Comparison of ENCODE assay signal across 8 mouse cellular contexts in genomic region chr4:44012376-44013367, GRCm38 (mm10). TPM values are rescaled to one million over a fixed set of nuclear protein-coding genes. Genes with fewer than 3 reads are reported as not detected.
DNase-seq lines count a peak whose midpoint lies in the region; ATAC-seq lines count a peak whose summit lies in the region.

No protein-coding gene starts in this region.

- DNase-seq in adipocyte (ENCODE audit: low spot score), result peak; percentile 97
- peak; percentile 97 for DNase-seq in embryo, embryonic 10 days (ENCODE audit: low spot score)
- peak; percentile 82 for DNase-seq in gastrocnemius, postnatal 10 days
- DNase-seq in left cerebral cortex, postnatal 10 days (ENCODE audit: extremely low spot score in 1 of 2, low spot score in 2 of 2), result peak; percentile 95 to 96
- peak; percentile 92 for DNase-seq in right cerebral cortex, postnatal 25 days
- DNase-seq in urinary bladder, postnatal 4 days (ENCODE audit: low spot score in 2 of 2), result peak; percentile 88 to 89

- intact Hi-C loops in left cerebral cortex, postnatal 10 days (cut with DNase I), result no loop called here

- peak; percentile 97 for ATAC-seq in inflammation-experienced regulatory T-cells, adult 6 months
- peak; percentile 98 for ATAC-seq in megakaryocyte-erythroid progenitor cell, adult 5-6 weeks (replicated peaks; ENCODE audit: low FRiP score, low TSS enrichment, poor library complexity, severe bottlenecking)

RNA-seq across cellular contexts. Expression of gene Clta, which starts 8.4 kb away (rescaled TPM):
- total RNA-seq in gastrocnemius, postnatal 10 days (2021), result 100 to 1,000 TPM in 1 of 2 experiments, 10 to 100 TPM in 1; 94.7 to 106 TPM
- 100 to 1,000 TPM in 1 of 3 experiments, 10 to 100 TPM in 2; 89.3 to 100 (median 91.5) TPM for polyA plus RNA-seq in inflammation-experienced regulatory T-cells, adult 6 months (2017; shearing (Covaris generic))
- total RNA-seq in left cerebral cortex, postnatal 10 days (2021), result 100 to 1,000 TPM; 333 to 335 TPM
- total RNA-seq in megakaryocyte-erythroid progenitor cell, adult 5-6 weeks (2014; fragmentation: Nextera tagmentation), result 198 and 217 TPM in 2 replicates
- 368 and 393 TPM in 2 replicates for total RNA-seq in megakaryocyte-erythroid progenitor cell, adult 5-6 weeks (2017)

RNA-seq across cellular contexts. Expression of gene Ccin, which starts 29.4 kb away (rescaled TPM):
- total RNA-seq in gastrocnemius, postnatal 10 days (2021), result under 1 TPM in 1 of 2 experiments, not detected in 1; 0.14 TPM
- polyA plus RNA-seq in inflammation-experienced regulatory T-cells, adult 6 months (2017; shearing (Covaris generic)), result not detected
- not detected for total RNA-seq in left cerebral cortex, postnatal 10 days (2021)
- total RNA-seq in megakaryocyte-erythroid progenitor cell, adult 5-6 weeks (2014; fragmentation: Nextera tagmentation), result not detected in 2 replicates
- not detected in 2 replicates for total RNA-seq in megakaryocyte-erythroid progenitor cell, adult 5-6 weeks (2017)

RNA-seq across cellular contexts. Expression of gene Glipr2, which starts 55.5 kb away (rescaled TPM):
- total RNA-seq in gastrocnemius, postnatal 10 days (2021), result 10 to 100 TPM; 13.1 to 18.0 TPM
- polyA plus RNA-seq in inflammation-experienced regulatory T-cells, adult 6 months (2017; shearing (Covaris generic)), result 100 to 1,000 TPM; 153 to 302 (median 185) TPM
- total RNA-seq in left cerebral cortex, postnatal 10 days (2021), result 1 to 10 TPM; 2.3 TPM
- total RNA-seq in megakaryocyte-erythroid progenitor cell, adult 5-6 weeks (2014; fragmentation: Nextera tagmentation), result 10.9 and 12.6 TPM in 2 replicates
- 12.2 and 13.9 TPM in 2 replicates for total RNA-seq in megakaryocyte-erythroid progenitor cell, adult 5-6 weeks (2017)

Comparison
In these comparisons a context has a peak if more than half of its experiments do, and no peak if none do; other contexts are left out.
1. Peak in every context shown above with its lines: DNase-seq and ATAC-seq.